Mouse (Mus musculus): Measurements from ENCODE around the gene Ptpra.

The Ptpra gene

GRCm38 (mm10) chr2:130449794-130450433 lies at the start of gene Ptpra:
Gene Ptpra (plus strand): TSS chr2:130450278.
- DNase-seq (ENCODE audit: low spot score), result peak; percentile 91

- no peak for DNase-seq (ENCODE audit: low spot score)
These were observed 48.2 kb upstream of the Ptpra start for GRCm38 (mm10) chr2:130401891-130402290.

- no peak for DNase-seq (ENCODE audit: low spot score)
These were observed 45.1 kb upstream of the Ptpra start, which contains the start of the genes Gm28372 and 1700020A23Rik for GRCm38 (mm10) chr2:130404939-130405338. Gene Gm28372 (plus strand): TSS chr2:130405239. Gene 1700020A23Rik (plus strand): TSS chr2:130405259.

GRCm38 (mm10) chr2:130406178-130406577 lies 43.9 kb upstream of the Ptpra start, which contains the start of gene Tmem239:
Gene Tmem239 (plus strand): TSS chr2:130406478.
- no peak for DNase-seq (ENCODE audit: low spot score)

GRCm38 (mm10) chr2:130408194-130408593 lies 41.9 kb upstream of the Ptpra start:
- DNase-seq (ENCODE audit: low spot score), result no peak

GRCm38 (mm10) chr2:130411558-130412495 lies 38.3 kb upstream of the Ptpra start:
- DNase-seq (ENCODE audit: low spot score), result peak; percentile 74

GRCm38 (mm10) chr2:130412775-130413174 lies 37.3 kb upstream of the Ptpra start:
- no peak for DNase-seq (ENCODE audit: low spot score)

GRCm38 (mm10) chr2:130414094-130414856 lies 35.8 kb upstream of the Ptpra start:
- no peak for DNase-seq (ENCODE audit: low spot score)

- no peak for DNase-seq (ENCODE audit: low spot score)
These were observed 28.1 kb upstream of the Ptpra start for GRCm38 (mm10) chr2:130421781-130422620.

GRCm38 (mm10) chr2:130423397-130424125 lies 26.5 kb upstream of the Ptpra start:
- peak; percentile 61 for DNase-seq (ENCODE audit: low spot score)

- DNase-seq (ENCODE audit: low spot score), result peak; percentile 93
These were observed 25.8 kb upstream of the Ptpra start, which contains the start of the genes Vps16 and Pced1a for GRCm38 (mm10) chr2:130424126-130424853. Gene Vps16 (plus strand): TSS chr2:130424339. Gene Pced1a (minus strand): TSS chr2:130424701.

GRCm38 (mm10) chr2:130425112-130425511 lies 25.0 kb upstream of the Ptpra start:
- peak; percentile 3 for DNase-seq (ENCODE audit: low spot score)

- DNase-seq (ENCODE audit: low spot score), result no peak
These were observed 20.2 kb upstream of the Ptpra start for GRCm38 (mm10) chr2:130429851-130430250.

GRCm38 (mm10) chr2:130430484-130430883 lies 19.6 kb upstream of the Ptpra start:
- no peak for DNase-seq (ENCODE audit: low spot score)

GRCm38 (mm10) chr2:130432157-130432556 lies 17.9 kb upstream of the Ptpra start:
- DNase-seq (ENCODE audit: low spot score), result no peak

GRCm38 (mm10) chr2:130433152-130433551 lies 16.9 kb upstream of the Ptpra start:
- peak; percentile 55 for DNase-seq (ENCODE audit: low spot score)

GRCm38 (mm10) chr2:130436769-130437168 lies 13.3 kb upstream of the Ptpra start:
- no peak for DNase-seq (ENCODE audit: low spot score)

GRCm38 (mm10) chr2:130438861-130439260 lies 11.2 kb upstream of the Ptpra start:
- no peak for DNase-seq (ENCODE audit: low spot score)

GRCm38 (mm10) chr2:130439840-130440480 lies 10.1 kb upstream of the Ptpra start:
- no peak for DNase-seq (ENCODE audit: low spot score)
